Mouse (Mus musculus) liver, embryonic 14.5 days (tissue): ENCODE results near the gene Cobl.

Experiments used
- CTCF ChIP-seq: IDR thresholded peaks from 2 replicates; pipeline ENCODE4 v1.5.1; 2016; ENCODE audit warnings: antibody characterized with exemption, low read depth, control low read depth
- EP300 ChIP-seq: IDR thresholded peaks from 2 replicates; pipeline ENCODE4 v1.6.1; 2016; ENCODE audit warnings: antibody characterized with exemption, low read depth

- no peak for TF ChIP-seq CTCF
- no peak for TF ChIP-seq EP300
These were observed 16.7 kb downstream of the Cobl start for GRCm38 (mm10) chr11:12448101-12448500.
